Mouse (Mus musculus) forebrain, embryonic 15.5 days (tissue): Measurements from ENCODE around the gene Vmn1r119. TPM values are rescaled to one million over a fixed set of nuclear protein-coding genes. Genes with fewer than 3 reads are reported as not detected.
"Not testable (repeated sequence)": the region's sequence is repeated elsewhere in the genome, so short reads cannot be mapped to it uniquely, and the experiment has no call there.

Experiments used
- ATAC-seq: fragments of 200-750 bp; cut with Nextera tagmentation; replicated peaks from 2 replicates; pipeline ENCODE4 v1.8.0; 2017; ENCODE audit warnings: mild to moderate bottlenecking, moderate TSS enrichment, moderate library complexity
- H3K27ac ChIP-seq: fragments of 300-500 bp; sonication (generic); replicated peaks from 2 replicates; pipeline ENCODE4 v1.5.1; 2015; ENCODE audit warnings: mild to moderate bottlenecking, inconsistent platforms
- H3K27me3 ChIP-seq: fragments of 300-500 bp; sonication (generic); 2 replicates; pipeline ENCODE4 v1.6.1; 2015; ENCODE audit warnings: inconsistent platforms
- H3K36me3 ChIP-seq: fragments of 300-500 bp; sonication (generic); 2 replicates; pipeline ENCODE4 v1.6.1; 2015; ENCODE audit warnings: mild to moderate bottlenecking, inconsistent platforms
- H3K4me1 ChIP-seq: fragments of 300-500 bp; sonication (generic); 2 replicates; pipeline ENCODE4 v1.6.1; 2015; ENCODE audit warnings: inconsistent platforms
- H3K4me2 ChIP-seq: fragments of 300-500 bp; sonication (generic); replicated peaks from 2 replicates; pipeline ENCODE4 v1.6.1; 2015; ENCODE audit warnings: mild to moderate bottlenecking, inconsistent platforms
- H3K4me3 ChIP-seq: fragments of 300-500 bp; sonication (generic); 2 replicates; pipeline ENCODE4 v1.5.1; 2015; ENCODE audit warnings: mild to moderate bottlenecking, inconsistent platforms
- H3K9ac ChIP-seq: fragments of 300-500 bp; sonication (generic); replicated peaks from 2 replicates; pipeline ENCODE4 v1.6.1; 2015; ENCODE audit warnings: mild to moderate bottlenecking, inconsistent platforms
- H3K9me3 ChIP-seq: fragments of 300-500 bp; sonication (generic); 2 replicates; pipeline ENCODE4 v1.6.1; 2016; ENCODE audit warnings: inconsistent platforms
- WGBS: fragments of 180-500 bp; shearing (Covaris S2); methylation state at CpG from one replicate; pipeline ENCODE4 v1.1.7; 2015; ENCODE audit warnings: mixed read lengths; 5-methylcytosine and 5-hydroxymethylcytosine counted together
- polyA plus RNA-seq: library from polyadenylated mRNA; unstranded; fragments of >200 nt; fragmentation: Nextera tagmentation; extraction: Ambion mirVana; gene quantifications from 2 replicates; pipeline ENCODE4 v1.2.1, GENCODE M21; 2015

Vmn1r119 gene
- not detected in 2 replicates for polyA plus RNA-seq

DNA sequence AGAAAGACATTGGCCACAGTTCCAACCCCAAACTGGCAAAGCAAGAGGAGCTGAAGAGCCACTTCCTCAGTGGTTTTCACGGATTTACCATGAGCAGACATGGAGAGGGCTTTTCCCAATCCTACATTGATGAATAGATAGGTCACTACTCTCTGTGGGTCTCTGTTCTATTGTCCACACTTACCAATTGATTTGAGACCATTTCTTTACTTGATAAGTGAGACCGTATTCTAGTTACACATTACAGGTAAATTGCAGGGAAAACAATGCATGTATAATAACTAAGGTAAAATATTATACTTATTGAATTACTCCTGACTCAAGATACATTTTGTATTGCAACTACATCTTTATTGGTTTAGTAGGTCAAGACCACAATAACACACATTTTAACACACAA lies at the start of gene Vmn1r119:
Vmn1r119 (minus strand) TSS at position 101 of the 400 bp plus-strand sequence.
- H3K4me3 ChIP-seq, H3K36me3 ChIP-seq, H3K9me3 ChIP-seq, H3K27ac ChIP-seq, H3K4me1 ChIP-seq, H3K27me3 ChIP-seq, H3K4me2 ChIP-seq, ATAC-seq, H3K9ac ChIP-seq: not testable (repeated sequence)
- WGBS, result no CpG with 5 or more reads among the region's 2 CpGs

DNA sequence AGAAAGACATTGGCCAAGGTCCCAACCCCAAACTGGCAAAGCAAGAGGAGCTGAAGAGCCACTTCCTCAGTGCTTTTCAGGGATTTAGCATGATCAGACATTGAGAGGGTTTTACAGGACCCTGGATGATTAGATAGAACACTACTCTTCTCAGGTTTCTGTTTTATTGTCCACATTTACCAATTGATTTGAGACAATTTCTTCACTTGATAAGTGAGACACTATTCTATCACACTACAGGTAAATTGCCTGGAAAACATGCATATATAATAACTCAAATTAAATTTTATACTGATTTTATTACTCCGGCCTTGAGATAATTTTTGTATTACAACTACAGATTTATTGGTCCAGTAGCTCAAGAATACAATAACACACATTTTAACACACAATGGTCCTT lies 41.4 kb upstream of the Vmn1r119 start, which contains the start of gene Vmn1r120:
Vmn1r120 (minus strand) TSS at position 101 of the 400 bp plus-strand sequence.
- H3K27me3 ChIP-seq, H3K4me3 ChIP-seq, ATAC-seq, H3K27ac ChIP-seq, H3K36me3 ChIP-seq, H3K4me1 ChIP-seq, H3K9me3 ChIP-seq, H3K9ac ChIP-seq, H3K4me2 ChIP-seq: not testable (repeated sequence)
- WGBS, result 95% methylated on average over 1 of the region's 1 CpGs

Other genes starting within 250 kb of the Vmn1r119 start
- gene Vmn1r112, start 241.3 kb downstream of the Vmn1r119 start, polyA plus RNA-seq, result not detected in 2 replicates
- not detected in 2 replicates for gene Vmn1r113, start 225.2 kb downstream of the Vmn1r119 start, polyA plus RNA-seq
- gene Vmn1r114, start 200.3 kb downstream of the Vmn1r119 start, polyA plus RNA-seq, result not detected in 2 replicates
- not detected in 2 replicates for gene Vmn1r115, start 167.5 kb downstream of the Vmn1r119 start, polyA plus RNA-seq
- not detected in 2 replicates for gene Vmn1r116, start 140.2 kb downstream of the Vmn1r119 start, polyA plus RNA-seq
- not detected in 2 replicates for gene Vmn1r117, start 128.3 kb downstream of the Vmn1r119 start, polyA plus RNA-seq
- not detected in 2 replicates for gene Vmn1r118, start 100.1 kb downstream of the Vmn1r119 start, polyA plus RNA-seq
- not detected in 2 replicates for gene Vmn1r120, start 41.3 kb upstream of the Vmn1r119 start, polyA plus RNA-seq
- gene Vmn1r121, start 86.1 kb upstream of the Vmn1r119 start, polyA plus RNA-seq, result not detected in 2 replicates
- gene Vmn1r122, start 121.7 kb upstream of the Vmn1r119 start, polyA plus RNA-seq, result not detected in 2 replicates
- not detected in 2 replicates for gene Vmn1r123, start 149.7 kb upstream of the Vmn1r119 start, polyA plus RNA-seq
- not detected in 2 replicates for gene Gm5157, start 178.0 kb upstream of the Vmn1r119 start, polyA plus RNA-seq
- gene Vmn1r124, start 248.2 kb upstream of the Vmn1r119 start, polyA plus RNA-seq, result not detected in 2 replicates